Mouse (Mus musculus): ENCODE results near the gene Cela2a. TPM values are rescaled to one million over a fixed set of nuclear protein-coding genes. Genes with fewer than 3 reads are reported as not detected.

Cela2a gene
- total and polyA plus RNA-seq, 3 experiments, result 0.62 TPM; not detected in 2

DNA sequence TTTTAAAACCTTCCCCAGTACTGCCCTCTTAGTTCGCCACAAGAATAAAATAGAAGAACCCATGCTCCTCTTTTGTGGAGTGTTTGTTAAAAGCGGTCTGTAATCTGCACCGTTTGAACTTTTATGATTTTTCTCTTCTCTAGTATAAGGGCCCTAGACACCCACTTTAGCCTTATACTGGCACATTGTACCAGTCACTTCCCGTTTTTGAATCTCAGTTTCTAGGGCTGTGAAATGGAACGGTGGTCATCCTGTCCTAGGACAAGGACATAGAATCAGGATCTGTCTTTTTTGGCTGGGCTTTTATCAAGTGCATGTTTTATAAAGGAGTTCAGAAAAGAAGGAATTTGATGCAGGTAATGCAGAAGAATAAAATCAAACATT lies 31.8 kb downstream of the Cela2a start:
- peak overlapping the region; percentile 89 for H3K4me3 ChIP-seq
- intact Hi-C loops (cut with DNase I), result loop anchor here (10.0 kb wide), 1 partner anchor 659 kb away; the partner anchor contains the start of gene Szrd1
- peak overlapping the region; percentile 92 for H3K27ac ChIP-seq
- peaks cover 6% of the 10 kb centered on the region for H3K4me1 ChIP-seq (ENCODE audit: control insufficient read depth, insufficient read depth, low read length)
- peak overlapping the region; percentile 67 for H3K9ac ChIP-seq (ENCODE audit: low read depth, low read length)
- WGBS, result 3% methylated on average over 5 of the region's 5 CpGs
- no peaks in the 10 kb centered on the region; the same call in 1 of the 2 replicates for H3K36me3 ChIP-seq (ENCODE audit: control insufficient read depth, insufficient read depth, low read length)
- no peak for TF ChIP-seq EP300 (IDR thresholded peaks at IDR 0.05; ENCODE audit: insufficient read depth, low read depth, low read length)
- TF ChIP-seq POLR2A (IDR thresholded peaks at IDR 0.05; ENCODE audit: insufficient read depth, low read depth, low read length), result no peak
- no peak for TF ChIP-seq CTCF (IDR thresholded peaks at IDR 0.05)
- no peaks in the 10 kb centered on the region for H3K27me3 ChIP-seq (ENCODE audit: control insufficient read depth, insufficient read depth, low read length)
- H3K79me2 ChIP-seq (replicated peaks; ENCODE audit: control insufficient read depth, insufficient read depth, low read length), result 0 out of 2 replicates have a peak, but pooled peaks cover 4% of the 10 kb centered on the region
- no peak for DNase-seq

DNA sequence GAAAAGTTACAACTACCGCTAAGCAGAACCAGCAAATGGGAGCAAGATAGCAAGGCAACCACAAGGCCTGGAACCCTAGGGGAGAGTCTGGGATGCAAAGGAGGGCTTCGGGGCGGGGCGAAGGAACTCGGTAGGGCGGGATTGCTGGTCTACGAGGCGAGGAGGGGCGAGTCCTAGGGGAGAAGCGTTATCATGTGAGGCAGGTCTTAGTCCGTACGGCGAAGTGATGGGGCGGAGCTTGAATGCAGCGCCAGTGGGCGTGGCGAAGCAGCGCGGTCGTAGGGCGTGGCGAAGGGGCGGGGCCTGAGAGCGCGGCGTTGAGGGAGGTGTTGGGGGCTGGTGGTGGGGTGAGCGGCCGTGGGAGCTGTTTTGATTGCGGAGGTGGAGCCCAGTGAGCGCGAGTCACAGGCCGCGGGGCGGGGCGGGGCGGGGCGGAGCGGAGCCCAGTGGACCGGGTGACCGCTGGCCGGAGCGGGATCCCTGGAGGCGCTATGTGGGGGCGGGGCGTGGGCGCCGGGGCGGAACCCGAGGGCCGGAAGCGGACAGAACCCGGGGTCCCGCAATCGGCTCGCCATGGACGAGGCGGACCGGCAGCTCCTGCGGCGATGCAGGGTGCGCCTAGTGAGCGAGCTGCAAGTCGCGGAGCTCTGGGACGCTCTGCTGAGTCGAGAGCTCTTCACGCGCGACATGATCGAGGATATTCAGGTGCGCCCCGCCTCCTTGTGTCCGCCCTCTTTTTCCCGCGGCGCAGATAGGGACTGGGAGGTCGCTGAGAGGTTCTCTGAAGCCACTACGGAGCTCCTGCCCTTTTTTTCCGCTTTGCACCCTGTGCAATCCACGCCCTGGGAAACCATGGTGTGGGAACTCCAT lies 32.4 kb downstream of the Cela2a start, which contains the start of gene Casp9:
TSS of gene Casp9 (plus strand) at position 331 of the 870 bp plus-strand sequence.
- intact Hi-C loops (cut with DNase I), result loop anchor here (10.0 kb wide), 1 partner anchor 659 kb away; the partner anchor contains the start of gene Szrd1
- 0 out of 2 replicates have a peak, but pooled peaks have one; percentile 8 for TF ChIP-seq EP300 (IDR thresholded peaks at IDR 0.05; ENCODE audit: insufficient read depth, low read depth, low read length)
- TF ChIP-seq POLR2A (IDR thresholded peaks at IDR 0.05; ENCODE audit: insufficient read depth, low read depth, low read length), result peak; percentile 79
- TF ChIP-seq CTCF (IDR thresholded peaks at IDR 0.05), result no peak
- WGBS, result under 1% methylated on average over 75 of the region's 80 CpGs
- H3K9ac ChIP-seq (ENCODE audit: low read depth, low read length), result peak within 1 kb of the TSS; percentile 67
- DNase-seq, result peak; percentile 99
- peak within 1 kb of the TSS; percentile 92 for H3K27ac ChIP-seq
- H3K79me2 ChIP-seq (replicated peaks; ENCODE audit: control insufficient read depth, insufficient read depth, low read length), result 0 out of 2 replicates have a peak, but pooled peaks cover 4% of the 10 kb centered on the region
- no peaks in the 10 kb centered on the region; the same call in 1 of the 2 replicates for H3K36me3 ChIP-seq (ENCODE audit: control insufficient read depth, insufficient read depth, low read length)
- H3K4me1 ChIP-seq (ENCODE audit: control insufficient read depth, insufficient read depth, low read length), result peaks cover 6% of the 10 kb centered on the region
- no peaks in the 10 kb centered on the region for H3K27me3 ChIP-seq (ENCODE audit: control insufficient read depth, insufficient read depth, low read length)
- peak within 1 kb of the TSS; percentile 89 for H3K4me3 ChIP-seq

DNA sequence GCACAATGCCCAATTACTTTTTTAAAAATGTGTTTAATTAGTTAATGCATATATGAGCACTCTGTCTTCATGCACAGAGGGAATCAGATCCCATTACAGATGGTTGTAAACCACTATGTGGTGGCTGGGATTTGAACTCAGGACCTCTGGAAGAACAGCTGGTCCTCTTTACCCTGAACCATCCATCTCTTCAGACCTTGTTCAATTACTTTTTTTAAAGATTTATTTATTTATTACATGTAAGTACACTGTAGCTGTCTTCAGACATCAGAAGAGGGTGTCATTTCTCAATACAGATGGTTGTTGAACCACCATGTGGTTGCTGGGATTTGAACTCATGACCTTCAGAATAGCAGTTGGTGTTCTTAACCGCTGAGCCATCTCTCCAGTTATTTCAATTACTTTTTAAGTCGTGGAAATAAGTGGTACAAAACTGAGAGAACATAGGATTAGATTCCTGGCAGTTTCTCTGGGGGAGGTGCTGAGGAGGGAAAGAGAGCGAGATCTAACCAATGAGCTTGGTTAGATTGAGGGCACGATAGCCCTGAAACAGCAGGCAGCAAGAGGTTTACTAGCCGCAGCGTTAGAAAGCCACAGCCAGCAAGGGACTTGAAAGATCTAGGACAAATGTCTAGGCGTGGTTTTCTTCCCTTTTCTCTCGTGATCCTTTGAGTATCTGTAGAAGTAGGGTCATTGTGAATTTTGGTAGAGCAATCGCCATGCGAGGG lies 33.2 kb downstream of the Cela2a start:
- no peak for TF ChIP-seq CTCF (IDR thresholded peaks at IDR 0.05)
- no peak for TF ChIP-seq EP300 (IDR thresholded peaks at IDR 0.05; ENCODE audit: insufficient read depth, low read depth, low read length)
- no peak for TF ChIP-seq POLR2A (IDR thresholded peaks at IDR 0.05; ENCODE audit: insufficient read depth, low read depth, low read length)
- H3K27me3 ChIP-seq (ENCODE audit: control insufficient read depth, insufficient read depth, low read length), result no peaks in the 10 kb centered on the region
- H3K4me3 ChIP-seq, result peak overlapping the region; percentile 43
- peak overlapping the region; percentile 92 for H3K27ac ChIP-seq
- intact Hi-C loops (cut with DNase I), result loop anchor here (10.0 kb wide), 1 partner anchor 658 kb away; the partner anchor contains the start of gene Szrd1
- no peak for DNase-seq
- 0 out of 2 replicates have a peak, but pooled peaks cover 4% of the 10 kb centered on the region for H3K79me2 ChIP-seq (replicated peaks; ENCODE audit: control insufficient read depth, insufficient read depth, low read length)
- H3K36me3 ChIP-seq (ENCODE audit: control insufficient read depth, insufficient read depth, low read length), result no peaks in the 10 kb centered on the region; the same call in 1 of the 2 replicates
- H3K4me1 ChIP-seq (ENCODE audit: control insufficient read depth, insufficient read depth, low read length), result peaks cover 6% of the 10 kb centered on the region
- peak overlapping the region; percentile 47 for H3K9ac ChIP-seq (ENCODE audit: low read depth, low read length)
- 13% methylated on average over 10 of the region's 10 CpGs for WGBS

DNA sequence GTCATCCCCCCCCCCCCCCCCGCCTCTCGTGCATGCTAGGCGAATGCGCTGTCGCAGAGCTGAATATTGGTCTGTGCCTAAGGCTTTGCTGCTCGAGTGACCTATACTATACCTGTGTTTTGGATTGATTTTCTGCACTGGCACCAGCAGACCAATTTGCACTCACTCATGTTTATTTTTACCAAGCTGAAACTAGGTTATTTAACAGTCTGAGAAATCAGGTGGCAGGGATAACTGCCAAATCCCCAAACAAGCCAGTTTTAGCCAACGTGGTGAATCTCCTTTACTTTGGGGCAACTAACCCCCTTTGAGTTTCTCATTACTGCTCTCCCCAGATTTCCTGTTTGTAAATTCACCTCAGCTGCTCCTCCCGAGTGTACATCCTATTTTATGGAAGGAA lies 34.0 kb downstream of the Cela2a start:
- 84% methylated on average over 8 of the region's 8 CpGs for WGBS

DNA sequence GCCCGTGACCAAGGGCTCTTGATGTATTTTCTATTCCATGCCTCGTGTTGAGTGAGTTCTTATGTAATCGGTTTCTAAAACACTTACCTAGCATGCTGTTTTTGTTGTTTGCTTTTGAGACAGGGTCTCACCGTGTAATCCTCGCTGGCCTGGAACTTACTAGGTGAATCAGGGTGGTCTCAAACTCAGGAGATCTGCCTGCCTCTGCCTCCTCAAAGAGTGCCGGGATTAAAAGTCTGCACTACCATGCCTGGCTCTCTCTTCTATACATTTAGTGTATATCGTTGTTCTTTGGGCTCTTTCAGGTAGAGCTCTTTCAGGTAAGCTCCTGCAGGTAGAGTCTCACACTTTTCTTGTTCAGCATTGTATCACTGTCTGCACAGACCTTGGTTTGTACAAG lies 34.5 kb downstream of the Cela2a start:
- TF ChIP-seq EP300 (IDR thresholded peaks at IDR 0.05; ENCODE audit: insufficient read depth, low read depth, low read length), result no peak
- Histone ChIP-seq H3K79me2 (replicated peaks; ENCODE audit: control insufficient read depth, insufficient read depth, low read length) (0 out of 2 replicates have a peak, but pooled peaks cover 2% of the 10 kb centered on the region), H3K9ac (ENCODE audit: low read depth, low read length) (no peak overlapping the region), H3K4me1 (ENCODE audit: control insufficient read depth, insufficient read depth, low read length) (peaks cover 6% of the 10 kb centered on the region), H3K36me3 (ENCODE audit: control insufficient read depth, insufficient read depth, low read length) (no peaks in the 10 kb centered on the region), H3K4me3 (no peak overlapping the region), H3K27me3 (ENCODE audit: control insufficient read depth, insufficient read depth, low read length) (no peaks in the 10 kb centered on the region), H3K27ac (no peak overlapping the region)
- WGBS, result 88% methylated on average over 7 of the region's 7 CpGs
- no peak for DNase-seq
- intact Hi-C loops (cut with DNase I), result loop anchor here (10.0 kb wide), 1 partner anchor 657 kb away; the partner anchor contains the start of gene Szrd1

More for the DNA sequence above, 34.0 kb downstream of the Cela2a start:
- intact Hi-C loops (cut with DNase I), result loop anchor here (10.0 kb wide), 1 partner anchor 657 kb away; the partner anchor contains the start of gene Szrd1
- no peak overlapping the region for H3K27ac ChIP-seq
- 0 out of 2 replicates have a peak, but pooled peaks cover 2% of the 10 kb centered on the region for H3K79me2 ChIP-seq (replicated peaks; ENCODE audit: control insufficient read depth, insufficient read depth, low read length)
- no peak for DNase-seq
- no peak overlapping the region for H3K9ac ChIP-seq (ENCODE audit: low read depth, low read length)
- no peaks in the 10 kb centered on the region; the same call in 1 of the 2 replicates for H3K36me3 ChIP-seq (ENCODE audit: control insufficient read depth, insufficient read depth, low read length)
- H3K4me1 ChIP-seq (ENCODE audit: control insufficient read depth, insufficient read depth, low read length), result peaks cover 6% of the 10 kb centered on the region
- H3K27me3 ChIP-seq (ENCODE audit: control insufficient read depth, insufficient read depth, low read length), result no peaks in the 10 kb centered on the region
- TF ChIP-seq POLR2A (IDR thresholded peaks at IDR 0.05; ENCODE audit: insufficient read depth, low read depth, low read length) (no peak), EP300 (IDR thresholded peaks at IDR 0.05; ENCODE audit: insufficient read depth, low read depth, low read length) (no peak), CTCF (IDR thresholded peaks at IDR 0.05) (no peak)
- H3K4me3 ChIP-seq, result no peak overlapping the region
